Mouse (Mus musculus): ENCODE measurements around the gene Ifitm3.

DNA sequence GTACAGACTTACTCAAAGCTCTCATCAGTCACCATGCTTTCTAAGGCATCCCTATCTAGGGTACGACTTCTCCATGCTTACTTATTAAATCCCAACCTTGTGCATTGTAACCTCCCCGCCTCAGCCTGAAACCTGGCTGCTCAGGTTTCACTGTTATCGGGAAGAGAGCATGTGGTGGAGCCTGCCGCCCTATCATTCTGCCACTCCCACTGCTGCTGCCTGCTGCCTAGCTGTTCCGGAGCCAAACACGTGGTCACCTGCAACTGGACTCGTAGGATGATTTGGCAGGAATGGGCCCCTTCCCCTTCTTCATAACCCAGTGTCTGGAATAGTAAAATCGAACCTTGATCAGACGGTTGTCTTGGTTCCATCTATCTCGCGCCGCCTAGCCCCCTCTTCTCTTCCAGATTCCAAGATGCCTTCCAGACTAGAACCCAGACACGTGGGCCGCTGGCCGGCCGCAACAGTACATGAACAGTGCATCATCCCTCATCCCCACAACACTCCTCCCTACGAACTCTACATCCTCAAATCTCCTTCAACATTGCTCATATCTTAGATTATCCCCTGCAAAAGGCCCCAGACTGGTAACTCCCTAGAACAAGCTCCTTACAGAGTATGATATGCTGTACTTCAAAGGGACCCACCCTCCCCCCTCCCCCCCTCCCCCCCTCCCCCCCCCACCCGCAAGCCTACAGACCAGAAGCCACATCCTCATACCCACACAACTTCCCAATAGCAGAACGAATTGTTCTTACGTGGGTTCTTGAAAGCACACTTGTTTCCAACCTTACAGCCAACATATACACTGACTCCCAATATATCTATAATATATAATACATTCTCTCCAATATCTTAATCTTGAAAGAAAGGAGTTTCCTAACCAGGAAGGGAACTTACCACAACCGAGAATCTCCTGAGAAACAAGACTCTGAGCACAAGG lies 27.8 kb upstream of the Ifitm3 start:
- TF ChIP-seq POLR2A (IDR thresholded peaks at IDR 0.05; ENCODE audit: insufficient read depth, low read depth, low read length) (no peak), CTCF (IDR thresholded peaks at IDR 0.05; ENCODE audit: insufficient read depth, low read depth, low read length) (no peak)
